Mouse (Mus musculus): ENCODE data around the gene Dnajc30.
A peak's percentile ranks its signal among the peaks of the same experiment; 100 is the strongest.

Dnajc30 gene

GRCm38 (mm10) chr5:135076368-135076767, 12.4 kb downstream of the Dnajc30 start:
- no peak for DNase-seq (ENCODE audit: low read depth, low spot score)
- Histone ChIP-seq H3K27me3 (ENCODE audit: control insufficient read depth, insufficient read depth, low read length, poor library complexity, severe bottlenecking) (no peaks in the 10 kb centered on the region), H3K36me3 (ENCODE audit: control insufficient read depth, insufficient read depth, low read length, poor library complexity, severe bottlenecking) (no peaks in the 10 kb centered on the region)

DNA sequence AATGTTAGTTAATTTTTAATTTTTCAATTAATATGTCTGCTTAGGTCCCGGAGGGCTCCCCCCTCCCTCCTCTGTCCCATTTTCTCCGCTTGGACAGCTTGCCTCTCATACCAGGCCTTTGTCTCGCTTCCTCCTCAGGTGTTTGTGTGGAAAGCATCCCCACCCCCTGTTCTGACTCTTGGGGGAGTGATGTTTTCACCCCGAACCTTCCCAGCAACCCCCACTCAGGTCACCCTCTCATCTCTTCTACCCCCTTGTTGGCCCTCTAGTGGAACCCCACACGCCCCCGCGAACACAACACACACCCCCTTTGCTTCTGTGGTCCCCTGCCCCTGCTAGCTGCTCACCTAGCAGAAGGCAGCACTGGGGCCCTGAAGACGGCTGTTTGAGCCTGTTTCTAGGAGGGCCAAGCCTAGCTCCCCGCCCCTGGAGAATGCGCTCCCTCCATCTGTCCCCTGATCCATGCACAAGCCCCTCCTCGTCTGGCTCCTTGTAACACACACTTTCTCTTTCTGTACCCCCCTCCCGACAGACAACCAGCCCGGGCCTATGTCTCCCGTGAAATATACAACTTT, 13.0 kb downstream of the Dnajc30 start:
- DNase-seq (ENCODE audit: low read depth, low spot score): peak; percentile 10
- no peaks in the 10 kb centered on the region for H3K36me3 ChIP-seq (ENCODE audit: control insufficient read depth, insufficient read depth, low read length, poor library complexity, severe bottlenecking)

DNA sequence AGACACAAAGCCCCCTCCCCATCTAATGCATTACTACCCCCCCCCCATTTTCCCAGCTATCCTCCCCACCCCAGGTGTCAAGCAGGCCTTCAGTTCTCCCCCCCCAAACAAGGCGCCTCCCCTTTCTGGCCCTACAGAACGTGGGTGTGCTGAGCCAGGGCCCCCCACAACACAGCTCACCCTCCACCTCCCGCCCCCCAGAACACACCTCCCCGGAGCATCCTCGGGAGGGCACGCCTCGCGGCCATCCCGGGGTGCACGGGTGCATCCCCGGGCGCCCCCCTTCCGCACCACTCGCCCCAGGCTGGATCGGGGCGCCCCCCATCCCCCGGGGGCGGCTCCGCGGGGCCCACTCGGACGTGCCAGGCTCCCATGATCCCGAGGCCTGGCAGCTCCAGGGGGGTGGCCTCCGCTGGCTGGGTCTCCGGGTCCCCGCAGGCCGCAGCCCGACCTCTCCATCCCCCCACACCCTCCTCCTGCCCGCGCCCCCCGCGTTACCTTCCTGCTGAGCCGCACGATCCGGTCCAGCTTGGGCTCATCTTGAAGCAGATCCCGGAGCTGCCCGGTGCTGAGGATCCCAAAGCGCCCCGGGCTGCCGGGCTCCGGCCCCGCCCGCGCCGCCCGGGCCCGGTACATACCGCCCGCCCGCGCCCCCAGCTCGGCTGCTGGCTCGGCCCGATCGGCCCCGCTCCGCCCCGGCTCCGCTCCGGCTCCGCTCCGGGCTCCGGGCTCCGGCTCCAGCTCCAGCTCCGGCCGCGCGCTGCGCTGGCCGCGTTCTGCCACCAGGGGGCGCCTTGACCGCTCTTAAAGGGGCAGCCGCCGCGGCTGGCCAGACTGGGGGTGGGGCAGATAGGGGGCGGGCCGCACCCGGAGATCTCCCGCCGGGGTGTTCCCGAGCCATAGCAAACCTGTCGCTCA, 13.8 kb downstream of the Dnajc30 start, which contains the start of gene Vps37d:
Gene Vps37d, minus strand, starts transcription at position 703 of the 918 bp plus-strand sequence.
- peak; percentile 90 for DNase-seq (ENCODE audit: low read depth, low spot score)
- Histone ChIP-seq H3K27me3 (ENCODE audit: control insufficient read depth, insufficient read depth, low read length, poor library complexity, severe bottlenecking) (no peaks in the 10 kb centered on the region), H3K36me3 (ENCODE audit: control insufficient read depth, insufficient read depth, low read length, poor library complexity, severe bottlenecking) (no peaks in the 10 kb centered on the region)

More for the DNA sequence above, 13.0 kb downstream of the Dnajc30 start:
- no peaks in the 10 kb centered on the region for H3K27me3 ChIP-seq (ENCODE audit: control insufficient read depth, insufficient read depth, low read length, poor library complexity, severe bottlenecking)

DNA sequence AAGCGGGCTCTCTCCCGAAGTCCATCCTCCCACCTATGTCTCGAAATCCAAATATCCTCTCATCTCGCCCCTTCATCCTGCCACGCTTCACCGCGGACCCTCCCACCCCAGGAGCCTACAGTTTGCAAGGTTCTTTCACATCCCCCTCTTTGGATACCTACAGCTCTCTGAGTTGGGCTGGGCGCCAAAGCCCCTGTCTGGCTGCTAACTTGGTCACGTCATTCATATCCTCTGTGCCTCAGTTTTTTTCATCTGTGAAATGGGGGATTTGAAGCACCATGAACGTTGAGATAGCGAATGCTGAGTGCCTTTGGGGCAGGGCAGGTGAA, 14.4 kb downstream of the Dnajc30 start:
- no peaks in the 10 kb centered on the region for H3K36me3 ChIP-seq (ENCODE audit: control insufficient read depth, insufficient read depth, low read length, poor library complexity, severe bottlenecking)
- DNase-seq (ENCODE audit: low read depth, low spot score): no peak
- no peaks in the 10 kb centered on the region for H3K27me3 ChIP-seq (ENCODE audit: control insufficient read depth, insufficient read depth, low read length, poor library complexity, severe bottlenecking)

- no peaks in the 10 kb centered on the region for H3K36me3 ChIP-seq (ENCODE audit: control insufficient read depth, insufficient read depth, low read length, poor library complexity, severe bottlenecking)
- no peak for DNase-seq (ENCODE audit: low read depth, low spot score)
- H3K27me3 ChIP-seq (ENCODE audit: control insufficient read depth, insufficient read depth, low read length, poor library complexity, severe bottlenecking): no peaks in the 10 kb centered on the region
These were observed 15.6 kb downstream of the Dnajc30 start for GRCm38 (mm10) chr5:135079578-135079977.

DNA sequence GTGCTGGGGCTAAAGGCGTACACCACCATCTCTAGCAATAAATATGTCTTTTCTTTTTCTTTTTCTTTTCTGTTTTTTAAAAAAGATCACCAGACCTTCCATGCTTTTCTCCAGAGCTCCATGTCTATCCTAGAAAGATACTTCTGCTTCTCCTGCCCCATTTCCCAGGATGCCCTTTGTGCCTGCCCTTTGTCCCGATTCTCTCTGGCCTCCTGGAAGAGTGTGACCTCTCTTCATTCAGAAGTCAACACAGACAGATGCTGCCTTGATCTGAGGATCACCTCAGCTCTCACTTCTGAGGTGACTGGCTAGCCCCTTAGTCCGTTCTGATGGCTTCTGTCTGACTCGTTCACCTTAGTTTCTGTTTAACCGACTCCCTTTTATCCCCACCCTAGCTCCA, 16.5 kb downstream of the Dnajc30 start:
- no peak for DNase-seq (ENCODE audit: low read depth, low spot score)
- H3K27me3 ChIP-seq (ENCODE audit: control insufficient read depth, insufficient read depth, low read length, poor library complexity, severe bottlenecking): no peaks in the 10 kb centered on the region
- no peaks in the 10 kb centered on the region for H3K36me3 ChIP-seq (ENCODE audit: control insufficient read depth, insufficient read depth, low read length, poor library complexity, severe bottlenecking)

- DNase-seq (ENCODE audit: low read depth, low spot score): no peak
- Histone ChIP-seq H3K36me3 (ENCODE audit: control insufficient read depth, insufficient read depth, low read length, poor library complexity, severe bottlenecking) (no peaks in the 10 kb centered on the region), H3K27me3 (ENCODE audit: control insufficient read depth, insufficient read depth, low read length, poor library complexity, severe bottlenecking) (0 out of 2 replicates have a peak, but pooled peaks cover 1% of the 10 kb centered on the region)
These were observed 22.9 kb downstream of the Dnajc30 start for GRCm38 (mm10) chr5:135086871-135087270.

GRCm38 (mm10) chr5:135089653-135090052, 25.7 kb downstream of the Dnajc30 start, which contains the start of gene Mlxipl:
TSS of gene Mlxipl (plus strand) at chr5:135089890.
- H3K36me3 ChIP-seq (ENCODE audit: control insufficient read depth, insufficient read depth, low read length, poor library complexity, severe bottlenecking): no peaks in the 10 kb centered on the region
- H3K27me3 ChIP-seq (ENCODE audit: control insufficient read depth, insufficient read depth, low read length, poor library complexity, severe bottlenecking): 0 out of 2 replicates have a peak, but pooled peaks cover 1% of the 10 kb centered on the region
- no peak for DNase-seq (ENCODE audit: low read depth, low spot score)

DNA sequence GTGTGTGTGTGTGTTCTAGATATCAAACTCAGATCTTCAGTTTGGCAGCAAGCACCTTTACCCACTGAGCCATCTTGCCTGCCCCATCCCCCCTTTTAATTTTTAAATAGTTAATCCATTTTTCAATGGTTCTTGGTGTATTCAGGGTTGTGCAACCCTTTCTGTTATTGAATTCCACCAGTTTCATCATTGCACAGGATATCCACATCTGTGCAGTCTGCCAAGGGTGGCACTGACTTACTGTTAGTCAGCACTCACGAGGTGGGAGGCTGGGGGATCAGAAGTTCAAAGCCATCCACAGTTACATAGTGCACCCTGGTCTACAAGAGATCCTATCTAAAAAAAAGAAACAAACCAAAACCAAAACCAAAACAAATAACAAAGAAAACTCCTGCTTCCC, 37.0 kb downstream of the Dnajc30 start:
- DNase-seq (ENCODE audit: low read depth, low spot score): no peak
- Histone ChIP-seq H3K36me3 (ENCODE audit: control insufficient read depth, insufficient read depth, low read length, poor library complexity, severe bottlenecking) (no peaks in the 10 kb centered on the region), H3K27me3 (ENCODE audit: control insufficient read depth, insufficient read depth, low read length, poor library complexity, severe bottlenecking) (no peaks in the 10 kb centered on the region)

GRCm38 (mm10) chr5:135103999-135104660, 40.1 kb downstream of the Dnajc30 start:
- Histone ChIP-seq H3K27me3 (ENCODE audit: control insufficient read depth, insufficient read depth, low read length, poor library complexity, severe bottlenecking) (no peaks in the 10 kb centered on the region), H3K36me3 (ENCODE audit: control insufficient read depth, insufficient read depth, low read length, poor library complexity, severe bottlenecking) (no peaks in the 10 kb centered on the region)
- DNase-seq (ENCODE audit: low read depth, low spot score): peak; percentile 48

- DNase-seq (ENCODE audit: low read depth, low spot score): peak; percentile 78
These were observed 42.8 kb downstream of the Dnajc30 start for GRCm38 (mm10) chr5:135106758-135107256.

DNA sequence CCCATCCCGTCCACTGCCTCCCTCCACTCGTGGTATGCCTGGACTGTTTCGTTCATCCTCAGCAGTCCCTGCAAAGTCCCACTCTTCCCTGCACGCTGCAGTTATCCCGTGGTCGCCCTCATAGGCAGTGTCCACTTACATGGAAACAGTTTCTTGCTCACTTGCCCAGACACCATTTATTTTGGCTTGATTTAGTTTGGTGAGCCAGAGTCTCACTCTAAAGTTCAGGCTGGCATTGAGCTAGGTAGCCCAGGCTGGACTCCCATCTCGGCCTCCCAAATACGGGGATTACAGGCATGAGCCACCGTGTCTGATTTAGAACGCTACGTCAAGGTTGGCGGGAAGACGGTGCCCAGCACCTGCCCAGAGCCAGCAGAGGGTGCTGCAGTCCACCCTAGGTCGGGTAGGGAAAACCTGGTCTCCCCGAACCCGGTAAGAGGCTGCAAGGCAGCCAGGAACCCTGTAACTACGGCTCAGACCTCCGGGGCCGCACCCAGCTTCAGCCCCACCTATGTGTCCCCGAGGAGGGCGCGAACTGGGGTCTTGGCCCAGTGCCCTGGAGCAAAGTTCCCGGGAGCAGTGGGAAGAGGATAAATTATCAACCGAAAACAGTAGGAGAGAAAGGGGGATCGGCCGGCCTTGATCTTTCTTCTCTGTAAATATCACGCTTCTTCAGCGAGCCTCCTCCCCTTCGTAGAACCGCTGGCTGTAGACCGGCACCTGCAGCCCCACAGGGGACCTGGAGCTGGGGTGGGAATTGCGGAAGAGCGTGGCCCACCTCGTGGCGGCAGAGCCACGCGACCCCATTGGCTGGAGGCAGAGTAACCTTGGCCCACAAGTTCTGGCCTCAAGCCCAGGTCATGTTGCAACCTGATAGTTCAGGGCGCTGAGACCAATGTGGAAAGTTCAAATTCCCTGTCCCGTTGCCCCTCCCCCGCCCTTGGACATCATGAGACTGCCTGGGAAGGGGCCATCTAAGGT, 43.8 kb downstream of the Dnajc30 start:
- Histone ChIP-seq H3K27me3 (ENCODE audit: control insufficient read depth, insufficient read depth, low read length, poor library complexity, severe bottlenecking) (no peaks in the 10 kb centered on the region), H3K36me3 (ENCODE audit: control insufficient read depth, insufficient read depth, low read length, poor library complexity, severe bottlenecking) (no peaks in the 10 kb centered on the region)
- DNase-seq (ENCODE audit: low read depth, low spot score): peak; percentile 56

More at GRCm38 (mm10) chr5:135106758-135107256, 42.8 kb downstream of the Dnajc30 start:
- Histone ChIP-seq H3K27me3 (ENCODE audit: control insufficient read depth, insufficient read depth, low read length, poor library complexity, severe bottlenecking) (no peaks in the 10 kb centered on the region), H3K36me3 (ENCODE audit: control insufficient read depth, insufficient read depth, low read length, poor library complexity, severe bottlenecking) (no peaks in the 10 kb centered on the region)

DNA sequence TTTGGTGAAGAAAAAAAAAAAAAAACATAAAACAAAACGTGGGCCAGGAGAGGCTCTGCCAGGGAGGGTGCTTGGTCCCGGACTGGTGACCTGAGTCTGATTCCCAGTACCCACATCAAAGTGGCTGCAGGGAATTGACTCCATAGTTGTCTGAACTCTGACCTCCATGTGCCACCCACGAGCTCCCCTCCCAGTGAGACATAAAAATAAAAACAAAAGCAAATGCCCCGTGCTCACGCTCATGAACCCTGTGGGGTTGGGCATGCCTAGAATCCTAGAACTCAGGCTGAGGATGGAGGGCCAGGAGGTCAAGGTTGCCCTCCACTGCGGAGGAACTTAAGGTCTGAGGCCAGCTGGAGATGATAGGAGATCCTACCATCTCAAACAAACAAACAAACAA, 45.0 kb downstream of the Dnajc30 start:
- no peaks in the 10 kb centered on the region for H3K36me3 ChIP-seq (ENCODE audit: control insufficient read depth, insufficient read depth, low read length, poor library complexity, severe bottlenecking)
- H3K27me3 ChIP-seq (ENCODE audit: control insufficient read depth, insufficient read depth, low read length, poor library complexity, severe bottlenecking): no peaks in the 10 kb centered on the region
- no peak for DNase-seq (ENCODE audit: low read depth, low spot score)

- H3K36me3 ChIP-seq (ENCODE audit: control insufficient read depth, insufficient read depth, low read length, poor library complexity, severe bottlenecking): no peaks in the 10 kb centered on the region
These were observed 45.4 kb downstream of the Dnajc30 start for GRCm38 (mm10) chr5:135109426-135109825.

More at GRCm38 (mm10) chr5:135109426-135109825, 45.4 kb downstream of the Dnajc30 start:
- no peaks in the 10 kb centered on the region for H3K27me3 ChIP-seq (ENCODE audit: control insufficient read depth, insufficient read depth, low read length, poor library complexity, severe bottlenecking)
- DNase-seq (ENCODE audit: low read depth, low spot score): no peak

Data from splenic B cell, adult 2 months (primary cell).